Mouse (Mus musculus) retina, adult 2 months (tissue): ENCODE results near the gene Olfr1215.
"Not testable (repeated sequence)": the region's sequence is repeated elsewhere in the genome, so short reads cannot be mapped to it uniquely, and the experiment has no call there.

Experiments used
- DNase-seq: peaks from one replicate; pipeline ENCODE4 v3.0.0-alpha.2; 2012; ENCODE audit warnings: low read depth, low spot score

The Olfr1215 gene

DNA sequence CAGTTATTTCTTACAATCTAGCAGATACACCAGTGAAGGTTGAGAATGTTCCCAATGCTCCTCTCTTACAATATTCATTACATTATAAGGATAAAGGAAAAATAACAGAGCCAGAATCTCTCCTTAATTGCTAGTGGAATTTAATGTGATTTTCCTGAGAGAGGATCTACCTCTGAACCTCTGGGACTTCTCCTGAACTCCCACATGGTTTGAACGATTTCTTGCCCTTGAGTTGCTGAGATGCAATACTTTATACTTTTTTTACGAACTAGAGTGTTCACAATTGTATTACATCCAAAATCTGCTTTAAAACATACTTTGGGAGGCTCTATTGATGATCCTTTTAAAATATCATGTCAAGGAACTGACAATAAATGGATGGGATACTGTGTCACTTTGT lies at the start of gene Olfr1215:
TSS of gene Olfr1215 (minus strand) at position 101 of the 400 bp plus-strand sequence.
- no peak for DNase-seq

DNA sequence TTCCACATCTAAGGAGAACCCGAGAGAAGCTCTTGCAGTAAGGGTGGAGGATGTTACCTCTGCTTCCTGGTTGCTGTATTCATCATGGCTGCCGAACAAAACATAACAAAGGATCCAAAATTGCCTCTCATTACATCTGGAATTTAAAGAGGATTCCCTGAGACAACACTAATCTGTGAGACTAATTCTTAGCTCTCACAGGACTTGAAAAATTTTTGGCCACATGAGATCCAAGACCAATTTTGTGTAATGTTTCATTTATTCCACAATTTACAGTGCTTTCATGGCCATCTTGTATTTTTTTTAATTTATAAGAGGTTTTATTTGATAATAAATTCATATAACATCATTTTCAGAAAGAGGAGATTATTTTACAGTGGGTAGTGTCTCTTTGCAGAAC lies 25.2 kb upstream of the Olfr1215 start, which contains the start of gene Olfr1217:
TSS of gene Olfr1217 (minus strand) at position 101 of the 400 bp plus-strand sequence.
- DNase-seq: no peak

DNA sequence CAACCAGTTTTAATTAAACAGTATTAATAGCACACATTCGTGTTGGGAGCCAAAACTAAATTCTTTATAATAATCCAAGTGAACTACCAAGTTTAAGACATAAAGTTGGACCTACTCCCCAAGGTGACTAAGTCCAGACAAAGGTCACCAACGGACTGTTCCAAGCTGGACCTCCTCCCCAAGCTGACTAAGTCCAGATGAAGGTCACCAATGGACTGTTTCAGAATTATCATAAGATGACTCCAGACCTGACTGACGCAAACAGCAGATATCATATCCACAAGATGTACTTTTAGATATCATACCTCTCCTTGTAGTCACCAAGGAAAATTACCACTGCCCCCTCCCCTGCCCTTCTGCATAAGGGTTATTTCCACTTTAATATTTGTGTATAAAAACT lies 14.7 kb upstream of the Olfr1215 start:
- not testable (repeated sequence) for DNase-seq

DNA sequence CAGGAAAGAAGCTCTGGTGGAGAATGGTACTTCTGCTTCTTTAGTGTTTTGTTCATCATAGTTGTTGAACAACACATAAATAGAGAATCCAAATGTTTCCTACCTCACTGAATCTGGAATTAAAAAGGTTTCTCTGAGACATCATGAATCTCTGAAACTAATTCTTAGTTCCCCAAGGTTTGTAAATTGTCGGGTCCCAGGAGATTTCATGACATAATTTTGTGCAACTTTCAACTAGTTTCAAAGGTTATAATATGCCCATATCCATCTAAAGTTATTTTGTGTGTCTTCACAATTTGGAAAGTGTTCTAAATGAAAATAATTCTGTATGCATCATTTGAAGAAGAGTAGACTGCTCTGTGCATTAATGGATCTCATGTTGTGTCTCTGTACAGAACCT lies 11.5 kb upstream of the Olfr1215 start, which contains the start of gene Olfr1216:
TSS of gene Olfr1216 (minus strand) at position 101 of the 400 bp plus-strand sequence.
- no peak for DNase-seq

DNA sequence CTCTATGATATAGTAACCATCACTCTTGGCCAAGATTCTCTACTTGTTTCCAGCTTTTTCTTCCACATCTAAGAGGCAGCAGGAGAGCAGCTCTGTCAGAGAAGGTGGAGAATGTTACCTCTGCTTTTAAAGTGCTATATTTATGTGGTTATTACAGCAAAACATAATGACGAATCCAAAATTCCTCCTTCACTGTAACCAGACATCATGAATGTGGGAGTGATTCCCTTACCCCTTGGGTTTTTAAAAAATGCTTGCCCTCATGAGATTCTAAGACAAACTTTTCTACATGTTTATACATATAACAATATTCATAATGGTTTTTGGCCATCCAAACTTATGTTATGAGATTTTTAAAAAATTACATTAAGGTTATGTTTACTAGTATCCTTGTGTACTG lies 14.2 kb downstream of the Olfr1215 start, which contains the start of gene Olfr1214:
TSS of gene Olfr1214 (minus strand) at position 101 of the 400 bp plus-strand sequence.
- no peak for DNase-seq

DNA sequence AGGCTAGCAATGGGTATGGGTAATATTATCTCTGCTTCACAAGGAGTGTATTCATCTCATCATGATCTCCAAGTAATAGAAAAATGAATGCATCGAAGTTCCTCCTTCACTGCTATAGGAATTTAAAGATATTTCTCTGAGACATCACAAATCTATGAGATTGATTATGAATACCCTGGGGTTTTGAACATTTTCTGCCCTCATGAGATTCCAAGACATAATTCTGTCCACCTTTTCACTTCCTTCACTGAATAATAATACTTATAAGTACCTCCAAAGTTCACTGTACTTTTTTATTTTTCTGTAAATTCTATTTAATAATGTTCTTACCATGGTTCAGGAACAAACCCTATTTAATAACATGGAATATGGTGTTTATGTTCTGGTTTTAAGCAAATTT lies 26.6 kb downstream of the Olfr1215 start, which contains the start of gene Gm13762:
TSS of gene Gm13762 (minus strand) at position 101 of the 400 bp plus-strand sequence.
- no peak for DNase-seq

DNA sequence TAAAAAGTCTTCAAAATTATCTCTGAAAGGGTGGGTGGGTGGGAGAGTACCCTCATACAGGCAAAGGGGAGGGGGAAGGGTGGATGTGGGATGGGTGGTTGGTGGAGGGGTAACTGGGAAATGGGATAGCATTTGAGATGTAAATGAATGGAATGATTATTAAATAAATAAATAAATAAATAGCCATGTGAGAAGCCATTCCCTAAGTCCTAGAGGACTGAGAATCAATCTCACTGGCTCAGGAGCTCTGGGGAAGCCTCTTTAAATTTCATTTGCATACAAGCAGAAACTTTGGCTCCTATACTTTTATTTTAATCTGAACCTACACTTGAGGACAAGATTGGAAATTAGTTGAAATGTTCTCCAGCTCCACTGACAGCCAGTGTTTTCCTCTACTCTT lies 53.1 kb downstream of the Olfr1215 start, which contains the start of gene Olfr1212:
TSS of gene Olfr1212 (plus strand) at position 301 of the 400 bp plus-strand sequence.
- no peak for DNase-seq
